Mouse (Mus musculus): ENCODE results near the gene Osbpl8.

GRCm38 (mm10) chr10:111299591-111299990 lies 135.0 kb downstream of the Osbpl8 start:
- TF ChIP-seq TAL1 (IDR thresholded peaks at IDR 0.05; ENCODE audit: low read length) (no peak), GATA1 (IDR thresholded peaks at IDR 0.05; ENCODE audit: low read length) (no peak)
